Mouse (Mus musculus) forebrain, embryonic 13.5 days (tissue): Measurements from ENCODE around the gene H2-M5. TPM values are rescaled to one million over a fixed set of nuclear protein-coding genes. Genes with fewer than 3 reads are reported as not detected.
"Not testable (repeated sequence)": the region's sequence is repeated elsewhere in the genome, so short reads cannot be mapped to it uniquely, and the experiment has no call there.

Experiments used
- ATAC-seq: fragments of 200-750 bp; cut with Nextera tagmentation; 2 replicates; pipeline ENCODE4 v1.8.0; 2017
- H3K27ac ChIP-seq: fragments of 300-500 bp; sonication (generic); 2 replicates; pipeline ENCODE4 v1.5.1; 2015; ENCODE audit warnings: inconsistent platforms, mild to moderate bottlenecking, moderate library complexity
- H3K27me3 ChIP-seq: fragments of 300-500 bp; sonication (generic); 2 replicates; pipeline ENCODE4 v1.6.1; 2015; ENCODE audit warnings: mild to moderate bottlenecking, inconsistent platforms
- H3K36me3 ChIP-seq: fragments of 300-500 bp; sonication (generic); 2 replicates; pipeline ENCODE4 v1.6.1; 2015; ENCODE audit warnings: mild to moderate bottlenecking, inconsistent platforms; ENCODE audit not compliant: poor library complexity, severe bottlenecking
- H3K4me1 ChIP-seq: fragments of 300-500 bp; sonication (generic); 2 replicates; pipeline ENCODE4 v1.6.1; 2015; ENCODE audit warnings: inconsistent platforms
- H3K4me2 ChIP-seq: fragments of 300-500 bp; sonication (generic); 2 replicates; pipeline ENCODE4 v1.6.1; 2015; ENCODE audit warnings: inconsistent platforms, mild to moderate bottlenecking, moderate library complexity
- H3K4me3 ChIP-seq: fragments of 300-500 bp; sonication (generic); 2 replicates; pipeline ENCODE4 v1.5.1; 2015; ENCODE audit warnings: mild to moderate bottlenecking, inconsistent platforms
- H3K9ac ChIP-seq: fragments of 300-500 bp; sonication (generic); 2 replicates; pipeline ENCODE4 v1.6.1; 2015; ENCODE audit warnings: mild to moderate bottlenecking, inconsistent platforms
- H3K9me3 ChIP-seq: fragments of 300-500 bp; sonication (generic); replicated peaks from 2 replicates; pipeline ENCODE4 v1.6.1; 2016; ENCODE audit warnings: inconsistent platforms
- WGBS: fragments of 180-500 bp; shearing (Covaris S2); methylation state at CpG from one replicate; pipeline ENCODE4 v1.1.7; 2015; 5-methylcytosine and 5-hydroxymethylcytosine counted together
- polyA plus RNA-seq: library from polyadenylated mRNA; unstranded; fragments of >200 nt; fragmentation: Nextera tagmentation; extraction: Ambion mirVana; gene quantifications from 2 replicates; pipeline ENCODE4 v1.2.1, GENCODE M21; 2015

H2-M5 gene
- polyA plus RNA-seq, 1 experiment from 2014 or later, result 1.6 TPM

DNA sequence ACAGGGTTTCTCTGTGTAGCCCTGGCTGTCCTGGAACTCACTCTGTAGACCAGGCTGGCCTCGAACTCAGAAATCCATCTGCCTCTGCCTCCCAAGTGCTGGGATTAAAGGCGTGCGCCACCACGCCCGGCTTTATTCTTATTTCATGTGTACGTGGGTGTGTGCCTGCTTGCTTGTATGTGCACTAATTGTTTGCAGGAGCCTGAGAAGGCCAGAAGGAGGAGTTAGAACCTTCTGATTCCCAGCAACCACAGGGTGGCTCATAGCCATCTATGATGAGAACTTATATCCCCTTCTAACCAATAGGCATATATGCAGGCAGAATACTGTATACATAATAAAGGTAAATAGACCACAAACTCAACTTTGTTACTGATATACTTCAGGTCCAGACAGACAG, 1.3 kb upstream of the H2-M5 start:
- H3K36me3 ChIP-seq, H3K9ac ChIP-seq, H3K27ac ChIP-seq, H3K4me3 ChIP-seq, H3K4me2 ChIP-seq, ATAC-seq, H3K9me3 ChIP-seq, H3K4me1 ChIP-seq: not testable (repeated sequence)
- WGBS, result 93% methylated on average over 6 of the region's 6 CpGs
- H3K27me3 ChIP-seq, result peaks cover 29% of the 10 kb centered on the region

DNA sequence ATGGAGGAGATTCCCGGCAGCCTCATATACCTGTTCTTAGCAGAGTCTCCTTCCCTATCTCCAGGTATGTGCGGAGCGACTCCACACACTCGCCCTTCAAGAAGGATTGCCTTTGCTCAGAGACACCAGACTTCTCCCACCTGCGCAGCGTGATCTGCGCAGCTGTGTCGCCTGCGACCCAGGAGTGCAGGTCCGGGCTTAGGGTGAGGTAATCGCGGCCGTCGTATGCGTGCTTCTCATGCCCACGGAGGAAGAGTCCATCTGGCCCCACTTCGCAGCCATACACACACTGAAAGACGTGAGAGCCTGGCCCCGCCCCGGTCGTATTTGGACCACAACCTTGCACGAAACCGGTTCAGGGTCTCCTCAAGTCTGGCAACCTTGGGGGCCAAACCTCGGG, 862 bp downstream of the H2-M5 start:
- Histone ChIP-seq H3K9ac (no peak overlapping the region), H3K4me1 (no peaks in the 10 kb centered on the region), H3K4me2 (peak overlapping the region; percentile 28), H3K27me3 (peaks cover 29% of the 10 kb centered on the region), H3K9me3 (no peaks in the 10 kb centered on the region), H3K27ac (no peak overlapping the region), H3K4me3 (no peak overlapping the region), H3K36me3 (no peaks in the 10 kb centered on the region)
- WGBS, result 6% methylated on average over 24 of the region's 24 CpGs
- ATAC-seq, result no peak

- no peak for ATAC-seq
- no peak overlapping the region for H3K4me3 ChIP-seq
- H3K36me3 ChIP-seq, result no peaks in the 10 kb centered on the region
- H3K9me3 ChIP-seq, result no peaks in the 10 kb centered on the region
- no peak overlapping the region for H3K27ac ChIP-seq
- H3K9ac ChIP-seq, result no peak overlapping the region
- H3K4me2 ChIP-seq, result no peak overlapping the region
- H3K4me1 ChIP-seq, result no peaks in the 10 kb centered on the region
- H3K27me3 ChIP-seq, result peaks cover 16% of the 10 kb centered on the region
- 34% methylated on average over 5 of the region's 5 CpGs for WGBS
Observed at GRCm38 (mm10) chr17:36982253-36983155, 6.8 kb downstream of the H2-M5 start.

- H3K36me3 ChIP-seq, result no peaks in the 10 kb centered on the region
- no peaks in the 10 kb centered on the region for H3K4me1 ChIP-seq
- H3K4me3 ChIP-seq, result no peak overlapping the region
- ATAC-seq, result no peak
- no peak overlapping the region for H3K27ac ChIP-seq
- peaks cover 12% of the 10 kb centered on the region; the same call in 1 of the 2 replicates for H3K27me3 ChIP-seq
- no peak overlapping the region for H3K9ac ChIP-seq
- WGBS, result 2% methylated on average over 4 of the region's 4 CpGs
- H3K4me2 ChIP-seq, result no peak overlapping the region
- H3K9me3 ChIP-seq, result no peaks in the 10 kb centered on the region
Observed at GRCm38 (mm10) chr17:36981845-36982244, 7.5 kb downstream of the H2-M5 start.

- no peak within 1 kb of the TSS for H3K27ac ChIP-seq
Observed at GRCm38 (mm10) chr17:36981221-36981813, 8.0 kb downstream of the H2-M5 start, which contains the start of gene 2410137M14Rik. Gene 2410137M14Rik, minus strand, starts transcription at chr17:36981237.

GRCm38 (mm10) chr17:36973271-36973787, 16.0 kb downstream of the H2-M5 start:
- H3K4me3 ChIP-seq, result no peak overlapping the region
- H3K27me3 ChIP-seq, result no peaks in the 10 kb centered on the region
- 76% methylated on average over 8 of the region's 8 CpGs for WGBS
- H3K9me3 ChIP-seq, result no peaks in the 10 kb centered on the region
- no peak overlapping the region for H3K27ac ChIP-seq
- H3K9ac ChIP-seq, result no peak overlapping the region
- ATAC-seq, result no peak
- H3K36me3 ChIP-seq, result no peaks in the 10 kb centered on the region
- no peak overlapping the region for H3K4me2 ChIP-seq
- H3K4me1 ChIP-seq, result no peaks in the 10 kb centered on the region

More at GRCm38 (mm10) chr17:36981221-36981813, 8.0 kb downstream of the H2-M5 start, which contains the start of gene 2410137M14Rik:
- Histone ChIP-seq H3K4me1 (no peaks in the 10 kb centered on the region), H3K4me3 (no peak within 1 kb of the TSS), H3K36me3 (no peaks in the 10 kb centered on the region), H3K4me2 (no peak within 1 kb of the TSS), H3K9me3 (no peaks in the 10 kb centered on the region), H3K9ac (no peak within 1 kb of the TSS), H3K27me3 (peaks cover 12% of the 10 kb centered on the region; the same call in 1 of the 2 replicates)
- ATAC-seq, result no peak
- WGBS, result 15% methylated on average over 18 of the region's 18 CpGs

DNA sequence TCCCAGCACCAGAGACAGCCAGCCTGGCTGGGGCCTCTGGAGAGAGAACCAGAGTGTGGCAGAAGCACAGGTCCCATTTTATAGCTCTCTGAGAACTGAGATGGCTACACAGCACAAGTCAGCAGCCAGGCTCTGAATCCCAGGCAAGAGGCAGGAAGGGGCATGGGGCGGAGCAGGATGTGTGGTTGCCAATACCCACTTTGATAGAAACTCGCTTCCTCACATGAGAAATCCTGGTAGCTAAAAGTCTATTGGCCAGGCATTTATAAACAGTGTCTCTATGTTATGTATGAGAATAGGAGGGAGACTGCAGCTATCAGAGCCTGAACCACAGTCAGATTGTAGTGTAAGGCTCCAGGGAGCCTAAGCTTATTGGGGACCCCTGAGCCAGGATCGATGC, 16.5 kb downstream of the H2-M5 start:
- no peak overlapping the region for H3K4me3 ChIP-seq
- WGBS, result 89% methylated on average over 3 of the region's 3 CpGs
- no peaks in the 10 kb centered on the region for H3K4me1 ChIP-seq
- H3K9me3 ChIP-seq, result no peaks in the 10 kb centered on the region
- H3K27ac ChIP-seq, result no peak overlapping the region
- no peak for ATAC-seq
- H3K36me3 ChIP-seq, result no peaks in the 10 kb centered on the region
- H3K4me2 ChIP-seq, result no peak overlapping the region
- no peak overlapping the region for H3K9ac ChIP-seq
- H3K27me3 ChIP-seq, result no peaks in the 10 kb centered on the region

GRCm38 (mm10) chr17:36971172-36971850, 18.0 kb downstream of the H2-M5 start:
- Histone ChIP-seq H3K4me3 (no peak overlapping the region), H3K4me1 (no peaks in the 10 kb centered on the region), H3K4me2 (no peak overlapping the region), H3K36me3 (no peaks in the 10 kb centered on the region), H3K27me3 (no peaks in the 10 kb centered on the region), H3K9ac (no peak overlapping the region), H3K27ac (no peak overlapping the region), H3K9me3 (no peaks in the 10 kb centered on the region)
- no peak for ATAC-seq
- WGBS, result 86% methylated on average over 6 of the region's 6 CpGs

DNA sequence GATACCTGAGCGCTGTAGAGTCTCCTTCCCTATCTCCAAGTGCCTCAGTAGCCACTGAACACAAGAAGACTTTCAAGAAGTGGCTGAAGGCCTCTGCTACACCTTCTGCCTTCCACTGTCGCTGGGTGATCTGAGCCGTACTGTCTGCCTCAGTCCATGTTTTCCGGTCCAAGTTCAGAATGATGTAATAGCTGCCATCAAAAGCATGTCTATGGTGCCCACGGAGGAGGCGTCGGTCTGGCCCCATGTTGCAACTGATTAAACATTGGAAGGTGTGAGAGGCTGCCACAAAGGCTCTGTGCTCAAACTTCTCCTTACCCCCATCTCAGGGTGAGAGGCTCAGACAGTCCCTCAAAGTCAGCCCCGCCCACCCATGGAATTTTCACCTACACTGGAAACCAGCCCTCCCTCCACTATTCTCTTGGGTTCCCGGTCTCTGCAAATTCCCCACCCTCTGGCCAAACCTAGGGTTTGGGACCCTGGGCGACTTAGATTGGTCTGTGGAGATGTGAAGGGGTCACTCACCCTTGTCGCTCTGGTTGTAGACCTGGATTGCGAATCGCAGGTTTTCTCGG, 18.9 kb downstream of the H2-M5 start:
- Histone ChIP-seq H3K4me3 (no peak overlapping the region), H3K9ac (no peak overlapping the region), H3K4me2 (no peak overlapping the region), H3K36me3 (no peaks in the 10 kb centered on the region), H3K27me3 (no peaks in the 10 kb centered on the region), H3K4me1 (no peaks in the 10 kb centered on the region), H3K27ac (no peak overlapping the region), H3K9me3 (no peaks in the 10 kb centered on the region)
- WGBS, result 87% methylated on average over 14 of the region's 14 CpGs
- no peak for ATAC-seq

DNA sequence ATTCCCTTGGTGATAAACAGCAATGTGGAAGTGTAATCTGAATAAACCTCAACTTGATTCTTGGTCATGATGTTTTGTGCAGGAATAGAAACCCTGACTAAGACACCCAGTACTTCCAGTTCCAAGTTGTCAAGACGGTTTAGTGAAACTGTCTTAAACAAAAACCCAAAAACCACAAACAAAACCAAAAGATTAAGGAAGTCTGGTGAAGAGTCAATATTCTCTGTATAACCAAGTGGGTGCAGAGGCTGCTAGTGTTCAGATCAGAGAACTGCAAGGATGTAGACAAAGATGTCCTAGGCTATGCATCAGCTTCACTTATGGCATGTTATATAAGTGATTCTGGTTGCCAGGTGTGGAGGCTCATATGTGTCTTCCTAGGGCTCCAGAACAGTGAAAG, 22.5 kb downstream of the H2-M5 start:
- no peaks in the 10 kb centered on the region for H3K4me1 ChIP-seq
- WGBS, result 84% methylated on average over 1 of the region's 1 CpGs
- H3K9ac ChIP-seq, result no peak overlapping the region
- H3K9me3 ChIP-seq, result no peaks in the 10 kb centered on the region
- no peak overlapping the region for H3K27ac ChIP-seq
- H3K4me3 ChIP-seq, result no peak overlapping the region
- no peak overlapping the region for H3K4me2 ChIP-seq
- no peaks in the 10 kb centered on the region for H3K27me3 ChIP-seq
- ATAC-seq, result no peak
- no peaks in the 10 kb centered on the region for H3K36me3 ChIP-seq

DNA sequence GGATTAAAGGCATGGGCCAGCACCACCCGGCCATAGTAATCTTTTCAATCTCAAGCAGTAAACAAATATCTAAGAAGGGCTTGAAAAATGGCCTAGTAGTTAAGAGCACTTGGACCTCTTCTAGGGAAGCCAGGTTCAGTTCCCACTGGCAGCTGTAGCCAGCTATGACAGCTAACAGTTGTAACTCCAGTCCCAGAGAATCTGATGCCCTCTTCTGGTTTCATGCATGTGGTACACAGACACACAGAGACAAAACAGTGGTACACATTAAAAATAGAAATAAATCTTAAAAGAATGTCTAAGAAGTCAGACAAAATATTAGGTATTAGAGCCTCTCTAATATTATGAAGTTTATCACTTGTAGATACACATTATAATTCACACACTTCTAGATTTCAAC, 28.2 kb downstream of the H2-M5 start:
- WGBS, result 76% methylated on average over 1 of the region's 1 CpGs
- H3K36me3 ChIP-seq, result peaks cover 5% of the 10 kb centered on the region; the same call in 1 of the 2 replicates

More for the DNA sequence above, 28.2 kb downstream of the H2-M5 start:
- ATAC-seq, result no peak
- Histone ChIP-seq H3K4me2 (no peak overlapping the region), H3K4me3 (no peak overlapping the region), H3K27ac (no peak overlapping the region), H3K4me1 (peaks cover 23% of the 10 kb centered on the region), H3K9ac (no peak overlapping the region), H3K9me3 (no peaks in the 10 kb centered on the region), H3K27me3 (no peaks in the 10 kb centered on the region)
